Mouse (Mus musculus): ENCODE data around the gene Gpd2. TPM values are rescaled to one million over a fixed set of nuclear protein-coding genes. Genes with fewer than 3 reads are reported as not detected.

The Gpd2 gene
- polyA plus RNA-seq, 1 experiment from 2014 or later = 32.7 TPM

DNA sequence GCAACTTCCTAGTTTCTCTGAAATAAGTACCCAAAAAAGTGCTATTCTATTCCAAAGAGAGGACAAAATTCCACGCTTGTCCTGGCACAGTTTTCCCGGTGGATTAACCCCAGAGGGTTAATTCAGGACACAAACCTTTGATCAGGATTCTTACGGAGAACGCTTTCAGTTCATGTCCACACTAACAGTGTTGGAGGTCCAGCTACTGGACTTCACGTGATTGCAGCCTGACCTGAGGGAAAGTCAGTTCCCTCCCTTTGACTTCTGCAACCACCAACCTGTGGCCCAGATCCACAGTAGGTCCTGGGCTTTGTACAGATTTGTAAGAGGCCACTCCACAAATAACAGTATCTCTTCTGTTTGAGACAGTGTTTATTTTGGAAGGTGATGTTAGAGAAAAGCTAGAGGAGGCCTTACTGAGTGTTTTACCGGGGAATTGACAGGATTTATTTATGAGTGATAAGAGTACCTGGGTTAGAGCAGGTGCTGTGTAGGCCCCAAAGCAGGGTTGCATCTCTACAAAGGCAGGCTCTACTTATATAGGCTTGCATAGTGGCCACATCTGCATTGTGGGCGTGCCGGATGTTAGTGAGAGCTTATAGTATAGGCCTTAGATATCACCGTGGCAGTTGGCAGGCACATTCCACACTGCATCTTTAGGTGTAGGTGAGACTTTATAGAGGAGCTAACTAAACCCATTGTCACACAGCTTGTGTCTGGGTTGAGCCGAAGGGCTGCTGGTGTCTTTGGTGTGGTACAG lies 15.3 kb downstream of the Gpd2 start:
- no peaks in the 10 kb centered on the region for H3K36me3 ChIP-seq
- H3K9ac ChIP-seq = no peak overlapping the region
- no peak overlapping the region for H3K4me3 ChIP-seq (replicated peaks)
- no peak overlapping the region for H3K27ac ChIP-seq
- ATAC-seq (ENCODE audit: insufficient read depth, low FRiP score, low read depth) = peak; percentile 57; the same call in 1 of the 2 replicates
- WGBS = 72% methylated on average over 10 of the region's 10 CpGs
- H3K9me3 ChIP-seq = no peaks in the 10 kb centered on the region
- H3K4me1 ChIP-seq = no peaks in the 10 kb centered on the region; the same call in 1 of the 2 replicates
- no peak overlapping the region for H3K4me2 ChIP-seq
- no peaks in the 10 kb centered on the region for H3K27me3 ChIP-seq (replicated peaks)

DNA sequence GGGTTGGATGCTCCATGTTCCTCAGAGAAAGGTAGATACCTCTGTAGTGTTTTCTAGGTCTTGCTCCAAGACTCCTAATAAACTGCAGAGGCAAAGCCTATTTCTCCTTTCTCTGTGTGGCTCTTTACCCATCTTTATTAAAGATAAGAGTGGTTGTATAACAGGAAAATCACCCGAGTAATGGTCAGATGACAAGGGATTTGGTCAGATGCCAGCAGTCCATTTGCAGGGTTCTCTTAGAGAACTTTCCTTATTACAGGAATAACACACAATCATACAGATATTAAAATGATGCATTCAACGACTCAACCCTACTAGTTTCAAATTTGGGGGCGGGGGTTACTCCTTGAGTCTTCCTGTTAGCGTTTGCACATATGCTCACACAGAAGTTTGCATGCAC lies 16.8 kb downstream of the Gpd2 start:
- Histone ChIP-seq H3K4me3 (replicated peaks) (no peak overlapping the region), H3K9me3 (no peaks in the 10 kb centered on the region), H3K27ac (no peak overlapping the region), H3K9ac (no peak overlapping the region), H3K27me3 (replicated peaks) (no peaks in the 10 kb centered on the region), H3K36me3 (no peaks in the 10 kb centered on the region), H3K4me1 (no peaks in the 10 kb centered on the region; the same call in 1 of the 2 replicates), H3K4me2 (no peak overlapping the region)
- 65% methylated on average over 4 of the region's 4 CpGs for WGBS
- no peak for ATAC-seq (ENCODE audit: insufficient read depth, low FRiP score, low read depth)

DNA sequence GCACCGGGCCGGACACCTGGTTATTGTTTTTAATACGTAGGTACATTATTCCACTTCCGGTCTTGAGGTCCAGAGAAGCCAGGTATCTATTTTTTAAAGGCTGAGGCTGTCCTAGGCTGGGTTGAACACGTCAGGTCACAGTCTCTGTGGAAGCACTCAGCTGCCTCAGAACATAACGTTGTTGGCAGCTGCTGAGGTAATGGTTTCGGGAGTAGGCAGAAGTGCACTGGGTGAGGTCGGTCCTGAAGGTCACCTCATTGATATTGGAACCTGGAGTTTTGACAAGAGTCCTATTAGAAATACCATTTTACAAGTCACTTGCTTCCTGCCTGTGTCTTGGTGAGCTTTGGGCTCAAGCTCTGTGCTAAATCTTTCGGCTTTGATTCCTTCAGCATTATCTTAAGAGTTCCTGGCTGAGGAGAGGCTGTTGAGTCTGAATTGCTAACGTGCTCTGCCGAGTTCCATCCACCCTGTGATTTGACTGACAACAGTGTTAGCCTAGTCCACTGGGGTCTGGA lies 17.8 kb downstream of the Gpd2 start:
- no peaks in the 10 kb centered on the region; the same call in 1 of the 2 replicates for H3K4me1 ChIP-seq
- H3K27me3 ChIP-seq (replicated peaks) = no peaks in the 10 kb centered on the region
- no peaks in the 10 kb centered on the region for H3K36me3 ChIP-seq
- no peak overlapping the region for H3K27ac ChIP-seq
- H3K9ac ChIP-seq = no peak overlapping the region
- H3K9me3 ChIP-seq = no peaks in the 10 kb centered on the region
- 71% methylated on average over 11 of the region's 11 CpGs for WGBS
- ATAC-seq (ENCODE audit: insufficient read depth, low FRiP score, low read depth) = no peak
- H3K4me3 ChIP-seq (replicated peaks) = no peak overlapping the region
- no peak overlapping the region for H3K4me2 ChIP-seq

DNA sequence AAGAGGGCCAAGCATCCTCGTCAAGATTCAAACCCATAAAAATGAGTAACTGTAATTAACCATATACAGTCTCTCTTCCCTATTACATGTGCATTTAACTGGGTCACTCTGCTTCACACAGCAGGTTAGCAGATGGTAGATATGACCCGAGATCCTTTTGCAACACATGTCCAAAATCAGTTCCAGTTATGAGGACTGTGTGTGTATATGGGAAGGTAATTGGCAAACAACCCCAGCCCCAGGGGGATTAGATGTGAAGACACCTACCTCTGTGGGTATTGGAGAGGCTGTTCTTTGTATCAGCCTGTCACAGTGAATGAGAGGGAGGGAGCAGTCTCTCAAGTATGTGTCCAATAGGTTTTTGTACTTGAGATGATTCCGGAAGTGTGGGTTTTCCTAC lies 18.4 kb downstream of the Gpd2 start:
- Histone ChIP-seq H3K9me3 (no peaks in the 10 kb centered on the region), H3K27me3 (replicated peaks) (no peaks in the 10 kb centered on the region), H3K36me3 (no peaks in the 10 kb centered on the region), H3K4me3 (replicated peaks) (no peak overlapping the region), H3K4me1 (no peaks in the 10 kb centered on the region; the same call in 1 of the 2 replicates), H3K4me2 (no peak overlapping the region), H3K9ac (no peak overlapping the region), H3K27ac (no peak overlapping the region)
- WGBS = 73% methylated on average over 3 of the region's 3 CpGs
- no peak for ATAC-seq (ENCODE audit: insufficient read depth, low FRiP score, low read depth)

DNA sequence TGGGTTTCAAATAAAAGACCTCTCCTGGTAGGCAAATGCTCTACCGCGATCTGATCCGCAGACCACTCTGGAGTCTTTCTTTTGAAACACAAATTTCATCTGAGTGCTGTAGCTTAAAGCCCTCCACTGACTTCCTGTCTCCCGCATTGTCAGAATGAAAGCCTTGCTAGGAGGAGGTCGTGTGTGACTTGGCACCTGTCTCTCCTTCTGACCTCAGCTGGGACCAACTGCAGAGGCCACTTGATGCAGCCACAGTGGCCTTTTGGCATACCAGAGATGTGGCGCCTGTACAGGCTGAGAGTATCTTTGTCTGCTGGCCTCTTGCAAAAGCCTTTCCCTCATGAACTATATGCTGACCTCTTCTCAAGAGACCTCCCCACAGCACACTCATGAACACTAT lies 19.0 kb downstream of the Gpd2 start:
- 54% methylated on average over 6 of the region's 6 CpGs for WGBS
- no peaks in the 10 kb centered on the region for H3K27me3 ChIP-seq (replicated peaks)
- H3K9me3 ChIP-seq = no peaks in the 10 kb centered on the region
- no peak overlapping the region for H3K4me3 ChIP-seq (replicated peaks)
- no peaks in the 10 kb centered on the region for H3K36me3 ChIP-seq
- H3K9ac ChIP-seq = no peak overlapping the region
- no peak overlapping the region for H3K4me2 ChIP-seq
- H3K4me1 ChIP-seq = no peaks in the 10 kb centered on the region; the same call in 1 of the 2 replicates
- ATAC-seq (ENCODE audit: insufficient read depth, low FRiP score, low read depth) = no peak
- no peak overlapping the region for H3K27ac ChIP-seq

DNA sequence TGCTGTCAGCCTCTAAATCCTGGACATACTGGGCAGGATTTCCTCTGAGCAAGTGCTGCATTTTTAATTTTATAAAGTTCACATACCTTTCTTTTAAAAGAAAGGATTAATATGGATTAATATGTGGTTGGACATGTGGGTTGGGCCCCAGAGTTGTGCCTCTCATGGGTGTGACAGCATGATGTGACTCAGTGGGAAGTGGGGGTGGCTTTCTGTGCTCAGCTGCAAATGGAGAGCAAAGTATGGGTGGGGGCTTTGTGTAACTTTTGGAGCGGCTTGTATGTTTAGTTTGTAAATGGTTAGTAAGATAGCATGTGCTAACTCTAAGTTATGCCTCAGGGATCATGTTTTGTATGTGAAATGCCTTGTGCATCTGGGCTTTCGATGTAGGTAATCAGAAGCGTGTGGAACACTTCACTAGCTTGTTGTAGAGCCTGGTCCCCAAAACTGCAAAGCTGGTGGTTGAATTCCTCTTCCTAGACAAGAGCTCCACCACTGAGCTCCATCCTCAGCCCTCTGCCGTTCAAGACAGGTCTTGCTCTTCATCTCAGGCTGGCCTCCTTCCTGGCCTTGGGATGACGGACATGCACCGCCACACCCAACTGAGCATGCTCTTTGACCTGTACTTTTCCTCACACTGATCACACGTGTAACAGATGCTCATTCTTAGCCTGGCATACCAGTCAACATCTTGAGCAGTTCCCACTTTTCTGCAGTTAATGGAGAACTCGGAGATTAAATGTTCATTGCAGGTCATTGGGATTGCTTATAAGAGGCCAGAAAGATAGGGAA lies 24.0 kb downstream of the Gpd2 start:
- Histone ChIP-seq H3K36me3 (no peaks in the 10 kb centered on the region), H3K4me2 (no peak overlapping the region), H3K27ac (peak overlapping the region; percentile 54; the same call in 1 of the 2 replicates), H3K9me3 (no peaks in the 10 kb centered on the region), H3K4me1 (no peaks in the 10 kb centered on the region), H3K27me3 (replicated peaks) (no peaks in the 10 kb centered on the region), H3K9ac (no peak overlapping the region), H3K4me3 (replicated peaks) (no peak overlapping the region)
- 79% methylated on average over 8 of the region's 8 CpGs for WGBS
- ATAC-seq (ENCODE audit: insufficient read depth, low FRiP score, low read depth) = peak; percentile 37; the same call in 1 of the 2 replicates

DNA sequence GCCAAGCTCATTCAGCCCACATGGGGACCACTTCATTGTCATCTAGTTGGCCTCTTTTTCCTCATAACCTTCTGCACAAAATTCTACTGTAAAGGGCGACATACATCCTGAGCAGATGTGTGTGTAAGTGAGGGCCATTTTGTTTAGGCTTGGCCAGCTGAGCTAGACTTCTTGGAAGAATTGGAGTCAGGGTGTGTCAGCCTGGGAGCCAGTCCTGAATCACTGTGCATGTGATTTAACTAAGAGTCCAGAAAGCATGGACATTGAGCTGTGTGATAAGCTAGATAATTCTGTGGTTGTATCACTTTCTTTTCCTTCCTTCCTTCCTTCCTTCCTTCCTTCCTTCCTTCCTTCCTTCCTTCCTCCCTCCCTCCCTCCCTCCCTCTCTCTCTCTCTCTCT lies 26.0 kb downstream of the Gpd2 start:
- H3K27me3 ChIP-seq (replicated peaks) = no peaks in the 10 kb centered on the region
- H3K4me1 ChIP-seq = no peaks in the 10 kb centered on the region
- 85% methylated on average over 1 of the region's 1 CpGs for WGBS
- H3K27ac ChIP-seq = no peak overlapping the region
- H3K9ac ChIP-seq = no peak overlapping the region
- H3K4me3 ChIP-seq (replicated peaks) = no peak overlapping the region
- no peaks in the 10 kb centered on the region for H3K36me3 ChIP-seq
- H3K4me2 ChIP-seq = no peak overlapping the region
- no peaks in the 10 kb centered on the region for H3K9me3 ChIP-seq
- no peak for ATAC-seq (ENCODE audit: insufficient read depth, low FRiP score, low read depth)

DNA sequence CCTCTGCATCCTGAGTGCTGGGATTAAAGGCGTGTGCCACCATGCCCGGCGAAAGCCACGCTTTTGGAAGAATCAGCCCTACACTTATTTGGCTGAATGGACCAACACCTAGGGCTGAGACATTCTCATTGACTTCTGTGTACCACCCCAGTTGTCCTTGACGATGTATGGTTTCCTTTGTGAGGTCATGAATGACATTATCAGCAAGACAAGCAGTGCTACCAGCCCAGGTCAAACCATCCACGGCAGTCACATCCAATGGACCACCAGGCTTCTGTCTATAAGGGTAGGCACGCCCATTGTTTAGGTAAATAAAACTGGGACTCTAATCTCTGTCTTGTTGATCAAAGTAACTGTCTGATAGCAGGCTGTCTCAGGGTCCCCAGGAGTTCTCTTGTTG lies 27.5 kb downstream of the Gpd2 start:
- no peak for ATAC-seq (ENCODE audit: insufficient read depth, low FRiP score, low read depth)
- H3K36me3 ChIP-seq = no peaks in the 10 kb centered on the region
- WGBS = 81% methylated on average over 7 of the region's 7 CpGs
- no peak overlapping the region for H3K9ac ChIP-seq
- no peaks in the 10 kb centered on the region for H3K27me3 ChIP-seq (replicated peaks)
- no peaks in the 10 kb centered on the region for H3K9me3 ChIP-seq
- no peak overlapping the region for H3K4me3 ChIP-seq (replicated peaks)
- no peak overlapping the region for H3K27ac ChIP-seq
- no peak overlapping the region for H3K4me2 ChIP-seq
- no peaks in the 10 kb centered on the region for H3K4me1 ChIP-seq

DNA sequence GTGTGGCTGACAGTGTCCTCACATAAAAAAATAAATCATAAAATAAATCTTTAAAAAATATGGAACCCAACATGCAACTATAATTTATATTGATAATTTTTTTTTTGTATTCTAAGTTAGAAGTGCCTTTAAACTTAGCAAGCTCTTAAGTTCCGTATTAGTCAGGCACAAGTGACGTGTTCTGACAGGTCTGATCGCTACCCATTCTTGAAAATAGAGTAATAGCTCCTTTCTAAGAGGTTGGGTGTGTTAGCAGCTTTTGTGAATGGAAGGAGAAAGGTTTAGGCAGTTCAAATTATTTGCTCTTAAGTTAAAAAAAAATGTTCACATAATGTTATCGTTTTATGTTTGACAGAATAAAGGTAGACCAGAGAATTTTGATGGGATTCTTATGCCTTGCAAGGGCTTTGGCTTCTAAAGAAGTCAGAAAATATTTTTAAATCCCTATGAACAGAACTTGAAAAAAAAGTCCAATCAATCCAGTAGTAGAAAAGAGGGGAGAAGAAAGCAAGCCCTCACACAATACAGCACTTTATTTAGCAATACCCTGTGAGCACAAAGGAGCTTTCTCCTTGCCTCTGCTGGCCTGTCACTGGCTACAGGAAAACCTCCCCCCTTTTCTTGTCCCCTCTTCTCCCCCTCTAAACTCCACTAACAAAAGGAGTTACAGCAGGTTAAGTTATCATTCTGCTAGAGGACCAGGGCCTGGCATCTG lies 29.4 kb downstream of the Gpd2 start:
- H3K9ac ChIP-seq = no peak overlapping the region
- H3K36me3 ChIP-seq = no peaks in the 10 kb centered on the region
- ATAC-seq (ENCODE audit: insufficient read depth, low FRiP score, low read depth) = no peak; the same call in 1 of the 2 replicates
- peak overlapping the region; percentile 61; the same call in 1 of the 2 replicates for H3K27ac ChIP-seq
- no peak overlapping the region for H3K4me2 ChIP-seq
- H3K4me1 ChIP-seq = no peaks in the 10 kb centered on the region
- no peak overlapping the region for H3K4me3 ChIP-seq (replicated peaks)
- H3K27me3 ChIP-seq (replicated peaks) = no peaks in the 10 kb centered on the region
- WGBS = 74% methylated on average over 4 of the region's 4 CpGs
- no peaks in the 10 kb centered on the region for H3K9me3 ChIP-seq

DNA sequence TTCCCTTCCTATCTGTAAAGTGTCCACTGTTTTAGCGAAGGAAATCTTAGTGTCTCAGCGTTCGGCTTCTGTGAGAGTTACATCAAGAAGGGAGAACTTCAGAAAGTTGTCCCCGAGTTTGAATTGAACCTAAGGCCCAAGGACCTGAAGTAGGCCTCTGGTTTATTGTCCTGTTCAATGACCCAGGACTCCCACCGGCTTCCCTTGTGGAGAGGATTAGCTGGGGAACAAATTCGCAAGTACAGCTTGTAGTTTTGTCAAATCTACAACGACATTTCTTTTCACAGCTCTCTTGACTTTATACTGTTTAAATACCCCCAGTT lies 29.9 kb downstream of the Gpd2 start:
- H3K27me3 ChIP-seq (replicated peaks) = no peaks in the 10 kb centered on the region
- no peak for ATAC-seq (ENCODE audit: insufficient read depth, low FRiP score, low read depth)
- H3K9ac ChIP-seq = no peak overlapping the region
- WGBS = 41% methylated on average over 7 of the region's 7 CpGs
- H3K27ac ChIP-seq = peak overlapping the region; percentile 61; the same call in 1 of the 2 replicates
- H3K36me3 ChIP-seq = no peaks in the 10 kb centered on the region
- H3K9me3 ChIP-seq = no peaks in the 10 kb centered on the region
- no peak overlapping the region for H3K4me3 ChIP-seq (replicated peaks)
- no peak overlapping the region for H3K4me2 ChIP-seq
- H3K4me1 ChIP-seq = no peaks in the 10 kb centered on the region

DNA sequence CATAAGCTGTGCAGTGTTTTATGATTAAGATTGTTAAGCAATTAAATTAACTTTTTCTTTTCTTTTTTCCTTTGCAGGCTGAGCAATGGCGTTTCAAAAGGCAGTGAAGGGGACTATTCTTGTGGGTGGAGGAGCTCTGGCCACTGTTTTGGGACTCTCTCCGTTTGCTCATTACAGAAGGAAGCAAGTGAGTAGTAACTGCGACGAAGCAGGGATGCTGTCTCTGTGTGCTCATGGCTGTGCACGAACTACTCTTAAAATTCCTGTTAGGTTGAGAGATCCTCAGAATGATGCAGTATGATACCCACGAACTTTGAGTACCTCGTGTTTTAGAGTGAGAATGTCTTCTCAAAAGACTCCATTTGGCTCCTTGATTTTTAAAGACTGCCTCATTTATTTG lies 30.5 kb downstream of the Gpd2 start:
- Histone ChIP-seq H3K27ac (no peak overlapping the region), H3K4me2 (no peak overlapping the region), H3K9ac (no peak overlapping the region), H3K36me3 (no peaks in the 10 kb centered on the region), H3K9me3 (no peaks in the 10 kb centered on the region), H3K4me1 (no peaks in the 10 kb centered on the region), H3K4me3 (replicated peaks) (no peak overlapping the region), H3K27me3 (replicated peaks) (no peaks in the 10 kb centered on the region)
- ATAC-seq (ENCODE audit: insufficient read depth, low FRiP score, low read depth) = no peak
- 70% methylated on average over 7 of the region's 7 CpGs for WGBS

DNA sequence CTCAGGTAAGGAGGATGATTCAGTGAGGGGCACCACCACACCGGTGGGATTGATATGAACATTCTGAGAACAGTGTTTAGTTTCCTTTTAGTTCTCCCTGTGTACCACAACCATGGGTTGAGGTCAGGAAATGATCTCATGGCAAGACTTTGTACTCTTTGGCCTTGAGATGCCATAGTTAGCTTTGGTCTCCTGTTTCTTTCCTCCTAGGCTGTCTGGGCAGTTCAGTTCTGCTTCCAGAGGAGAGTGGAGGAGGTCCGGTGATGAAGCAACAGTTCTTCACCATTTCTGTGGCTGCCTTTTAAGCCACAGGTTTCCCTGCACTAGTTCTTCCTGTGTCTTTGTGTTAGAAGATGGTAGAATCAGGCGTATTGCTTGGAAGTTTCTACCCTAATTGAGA lies 31.4 kb downstream of the Gpd2 start:
- ATAC-seq (ENCODE audit: insufficient read depth, low FRiP score, low read depth) = no peak
- 80% methylated on average over 3 of the region's 3 CpGs for WGBS
- H3K27ac ChIP-seq = no peak overlapping the region
- H3K9ac ChIP-seq = no peak overlapping the region
- H3K4me3 ChIP-seq (replicated peaks) = no peak overlapping the region
- H3K36me3 ChIP-seq = no peaks in the 10 kb centered on the region
- no peaks in the 10 kb centered on the region for H3K27me3 ChIP-seq (replicated peaks)
- no peaks in the 10 kb centered on the region for H3K4me1 ChIP-seq
- H3K4me2 ChIP-seq = no peak overlapping the region
- H3K9me3 ChIP-seq = no peaks in the 10 kb centered on the region

Measured in stomach, embryonic 15.5 days (tissue).